Mouse (Mus musculus): ENCODE measurements at regions not wholly inside any gene's neighbourhood (a gene's known extent, or its start where the extent isn't known, plus 50 kb on each side); places are given as distances from the start of the nearest gene placed in this dataset.

DNA sequence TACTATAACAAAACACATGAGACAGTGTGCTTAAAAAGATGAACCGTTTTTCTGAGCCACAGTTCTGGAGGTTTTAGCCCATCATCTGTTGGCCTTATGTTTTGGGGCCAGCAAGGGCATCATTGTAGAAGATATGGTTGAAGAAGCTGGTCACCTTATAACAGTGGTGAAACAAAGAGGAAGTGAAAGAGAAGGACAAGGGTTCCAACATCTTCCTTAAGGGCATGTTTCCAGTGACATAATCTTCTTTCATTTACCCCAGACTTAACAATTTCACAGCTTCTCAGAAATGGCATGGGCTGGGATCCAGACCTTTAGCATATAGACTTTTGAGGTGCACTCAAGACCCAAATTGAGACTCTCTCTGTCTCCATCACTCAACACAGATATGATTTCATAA lies 259.5 kb downstream of the 1700064H15Rik start:
- no peak for DNase-seq (ENCODE audit: low spot score in 2 of 2)

DNA sequence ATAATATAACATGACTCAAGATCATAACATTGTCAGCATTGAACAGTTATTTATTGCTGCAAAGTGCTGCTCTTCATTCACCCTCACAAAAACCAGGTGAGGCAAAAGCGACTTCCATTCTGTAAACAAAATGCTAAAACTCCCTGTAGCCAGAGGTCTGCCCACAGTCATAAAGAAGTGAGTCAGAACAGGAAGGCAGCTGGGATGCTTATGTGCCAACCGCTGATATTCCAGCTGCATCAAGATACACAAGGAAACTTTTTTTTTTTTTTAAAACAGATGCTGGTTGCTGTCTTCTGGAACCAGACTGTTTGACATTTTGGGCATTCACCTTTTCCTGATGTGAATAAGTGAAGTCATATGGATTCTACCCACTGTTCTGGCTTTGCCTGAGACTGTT lies 260.7 kb downstream of the 1700064H15Rik start:
- DNase-seq (ENCODE audit: low spot score in 2 of 2), result no peak

Measured in frontal cortex, postnatal 25 days (tissue).